Mouse (Mus musculus): ENCODE measurements at regions not wholly inside any gene's neighbourhood (a gene's known extent, or its start where the extent isn't known, plus 50 kb on each side); places are given as distances from the start of the nearest gene placed in this dataset.

GRCm38 (mm10) chr8:12503344-12503743 is 69.5 kb upstream of the Spaca7 start:
- DNase-seq (ENCODE audit: low spot score): no peak

GRCm38 (mm10) chr8:12504240-12504639 is 68.6 kb upstream of the Spaca7 start:
- no peak for DNase-seq (ENCODE audit: low spot score)

- no peak for DNase-seq (ENCODE audit: low spot score)
Observed at GRCm38 (mm10) chr8:12504777-12505176, 68.1 kb upstream of the Spaca7 start.

GRCm38 (mm10) chr8:12510233-12510632 is 62.6 kb upstream of the Spaca7 start:
- DNase-seq (ENCODE audit: low spot score): no peak

- DNase-seq (ENCODE audit: low spot score): peak; percentile 63
Observed at GRCm38 (mm10) chr8:12513042-12513441, 59.8 kb upstream of the Spaca7 start.

- no peak for DNase-seq (ENCODE audit: low spot score)
Observed at GRCm38 (mm10) chr8:12514138-12514537, 58.7 kb upstream of the Spaca7 start.

GRCm38 (mm10) chr8:12521636-12522035 is 51.2 kb upstream of the Spaca7 start:
- no peak for DNase-seq (ENCODE audit: low spot score)

Data from urinary bladder, postnatal 14 days (tissue).